Mouse (Mus musculus) midbrain, postnatal 0 days (tissue): ENCODE data around the gene Cnep1r1. TPM values are rescaled to one million over a fixed set of nuclear protein-coding genes. Genes with fewer than 3 reads are reported as not detected.

ENCODE experiments used
- ATAC-seq: fragments of 200-750 bp; cut with Nextera tagmentation; 2 replicates; pipeline ENCODE4 v1.8.0; 2017; ENCODE audit warnings: moderate number of reproducible peaks, mild to moderate bottlenecking, moderate TSS enrichment, moderate library complexity; ENCODE audit not compliant: low FRiP score
- DNase-seq: peaks from one replicate; pipeline ENCODE4 v3.0.0-alpha.2; 2015; ENCODE audit warnings: low spot score
- H3K27ac ChIP-seq: fragments of 300-500 bp; sonication (generic); 2 replicates; pipeline ENCODE4 v1.5.1; 2014; ENCODE audit warnings: low read depth, mild to moderate bottlenecking, low read length, mixed read lengths
- H3K27me3 ChIP-seq: fragments of 300-500 bp; sonication (generic); 2 replicates; pipeline ENCODE4 v1.6.1; 2014; ENCODE audit warnings: low read length, control low read depth, mixed read lengths; ENCODE audit not compliant: insufficient read depth
- H3K36me3 ChIP-seq: fragments of 300-500 bp; sonication (generic); 2 replicates; pipeline ENCODE4 v1.6.1; 2014; ENCODE audit warnings: low read length, control low read depth, mixed read lengths; ENCODE audit not compliant: insufficient read depth
- H3K4me1 ChIP-seq: fragments of 300-500 bp; sonication (generic); 2 replicates; pipeline ENCODE4 v1.6.1; 2014; ENCODE audit warnings: mild to moderate bottlenecking, control low read depth, antibody characterized with exemption, low read length, mixed read lengths; ENCODE audit not compliant: insufficient read depth
- H3K4me2 ChIP-seq: fragments of 300-500 bp; sonication (generic); 2 replicates; pipeline ENCODE4 v1.6.1; 2014; ENCODE audit warnings: low read depth, mild to moderate bottlenecking, low read length, mixed read lengths; ENCODE audit not compliant: poor library complexity, severe bottlenecking
- H3K4me3 ChIP-seq: fragments of 300-500 bp; sonication (generic); 2 replicates; pipeline ENCODE4 v1.5.1; 2014; ENCODE audit warnings: low read depth, mild to moderate bottlenecking, low read length, moderate library complexity
- H3K9ac ChIP-seq: fragments of 300-500 bp; sonication (generic); replicated peaks from 2 replicates; pipeline ENCODE4 v1.6.1; 2014; ENCODE audit warnings: mild to moderate bottlenecking, low read length, moderate library complexity, mixed read lengths; ENCODE audit not compliant: poor library complexity, severe bottlenecking
- H3K9me3 ChIP-seq: fragments of 300-500 bp; sonication (generic); 2 replicates; pipeline ENCODE4 v1.6.1; 2016; ENCODE audit warnings: low read length, control low read depth
- CTCF ChIP-seq: IDR thresholded peaks from 2 replicates; pipeline ENCODE4 v1.5.1; 2016; ENCODE audit warnings: antibody characterized with exemption, mild to moderate bottlenecking
- WGBS: fragments of 180-500 bp; shearing (Covaris S2); extraction: QIAGEN DNeasy Blood & Tissue Kit; methylation state at CpG from one replicate; pipeline ENCODE4 v1.1.7; 2014; 5-methylcytosine and 5-hydroxymethylcytosine counted together
- polyA plus RNA-seq: library from polyadenylated mRNA; unstranded; fragments of >200 nt; fragmentation: Nextera tagmentation; extraction: Ambion mirVana; gene quantifications from 2 replicates; pipeline ENCODE4 v1.2.1, GENCODE M21; 2015
- total RNA-seq: library from RNA; depleted of rRNA; stranded (reverse); fragments of >200 nt; gene quantifications from 2 replicates; pipeline ENCODE4 v1.2.3, GENCODE M21; 2014

The Cnep1r1 gene
- total and polyA plus RNA-seq, 2 experiments from 2014 or later = 22.3 to 24.8 TPM

- Histone ChIP-seq H3K4me1 (no peaks in the 10 kb centered on the region), H3K9me3 (no peaks in the 10 kb centered on the region), H3K27ac (no peak overlapping the region), H3K9ac (no peak overlapping the region), H3K27me3 (no peaks in the 10 kb centered on the region), H3K4me2 (no peak overlapping the region), H3K4me3 (no peak overlapping the region), H3K36me3 (no peaks in the 10 kb centered on the region)
- DNase-seq = peak; percentile 81
- TF ChIP-seq CTCF = peak; percentile 83
- no peak for ATAC-seq
- WGBS = 0% methylated on average over 1 of the region's 1 CpGs
These were observed 19.0 kb upstream of the Cnep1r1 start for GRCm38 (mm10) chr8:88099526-88099925.

GRCm38 (mm10) chr8:88109241-88109640, 9.3 kb upstream of the Cnep1r1 start:
- Histone ChIP-seq H3K9ac (no peak overlapping the region), H3K4me2 (no peak overlapping the region), H3K27me3 (no peaks in the 10 kb centered on the region), H3K9me3 (no peaks in the 10 kb centered on the region), H3K36me3 (no peaks in the 10 kb centered on the region), H3K27ac (no peak overlapping the region), H3K4me3 (no peak overlapping the region), H3K4me1 (no peaks in the 10 kb centered on the region)
- TF ChIP-seq CTCF = peak; percentile 31
- ATAC-seq = no peak
- DNase-seq = no peak
- WGBS = 90% methylated on average over 4 of the region's 4 CpGs

- H3K9ac ChIP-seq = peak overlapping the region; percentile 80
- H3K4me1 ChIP-seq = no peaks in the 10 kb centered on the region
- DNase-seq (no peak), ATAC-seq (no peak)
- H3K27me3 ChIP-seq = no peaks in the 10 kb centered on the region
- TF ChIP-seq CTCF = no peak
- H3K36me3 ChIP-seq = peaks cover 6% of the 10 kb centered on the region
- H3K9me3 ChIP-seq = no peaks in the 10 kb centered on the region
- WGBS = 2% methylated on average over 11 of the region's 11 CpGs
- no peak overlapping the region for H3K27ac ChIP-seq
- peak overlapping the region; percentile 78 for H3K4me2 ChIP-seq
- H3K4me3 ChIP-seq = peak overlapping the region; percentile 95
These were observed 507 bp downstream of the Cnep1r1 start for GRCm38 (mm10) chr8:88119076-88119475.

- no peak for ATAC-seq
- H3K36me3 ChIP-seq = peaks cover 22% of the 10 kb centered on the region
These were observed 6.3 kb downstream of the Cnep1r1 start for GRCm38 (mm10) chr8:88124850-88125249.

GRCm38 (mm10) chr8:88129397-88129796, 10.8 kb downstream of the Cnep1r1 start:
- 96% methylated on average over 4 of the region's 4 CpGs for WGBS
- Histone ChIP-seq H3K36me3 (peaks cover 32% of the 10 kb centered on the region), H3K27ac (no peak overlapping the region)

More at GRCm38 (mm10) chr8:88124850-88125249, 6.3 kb downstream of the Cnep1r1 start:
- no peak overlapping the region for H3K4me2 ChIP-seq
- DNase-seq = no peak
- no peaks in the 10 kb centered on the region for H3K9me3 ChIP-seq
- no peak overlapping the region for H3K27ac ChIP-seq
- no peaks in the 10 kb centered on the region for H3K4me1 ChIP-seq
- H3K27me3 ChIP-seq = no peaks in the 10 kb centered on the region
- H3K4me3 ChIP-seq = no peak overlapping the region
- no peak for TF ChIP-seq CTCF
- 89% methylated on average over 2 of the region's 2 CpGs for WGBS
- H3K9ac ChIP-seq = no peak overlapping the region

DNA sequence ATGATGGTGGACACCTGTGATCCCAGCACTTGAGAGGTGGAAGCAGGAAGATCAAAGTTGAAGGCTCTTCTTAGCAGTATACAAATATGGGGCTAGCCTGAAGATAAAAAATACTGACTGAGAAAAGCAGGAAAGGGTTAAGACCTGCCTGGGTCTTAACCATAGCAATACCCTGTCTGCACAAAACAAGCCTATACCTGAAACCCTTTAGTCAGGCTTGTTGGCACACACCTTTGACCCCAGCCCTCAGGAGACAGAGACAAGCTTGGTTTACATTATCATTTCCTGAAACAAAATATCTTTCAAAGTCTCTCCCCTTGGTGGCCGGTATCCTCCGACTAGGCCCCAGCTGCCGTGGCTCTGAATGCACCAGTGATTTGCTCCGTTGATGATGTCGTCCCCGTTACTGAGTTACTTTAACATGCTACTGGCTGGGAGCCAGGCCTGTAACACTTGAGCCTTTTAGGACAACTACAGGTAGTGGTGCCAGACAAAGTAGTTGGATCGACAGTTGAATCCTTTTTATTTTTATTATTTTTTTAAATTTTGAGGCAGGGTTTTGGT, 12.3 kb downstream of the Cnep1r1 start:
- TF ChIP-seq CTCF = no peak
- H3K9me3 ChIP-seq = no peaks in the 10 kb centered on the region
- no peaks in the 10 kb centered on the region for H3K27me3 ChIP-seq
- H3K4me1 ChIP-seq = no peaks in the 10 kb centered on the region
- no peak for DNase-seq
- ATAC-seq = no peak
- peaks cover 30% of the 10 kb centered on the region for H3K36me3 ChIP-seq
- H3K4me3 ChIP-seq = no peak overlapping the region
- no peak overlapping the region for H3K9ac ChIP-seq
- WGBS = 72% methylated on average over 7 of the region's 7 CpGs
- no peak overlapping the region for H3K27ac ChIP-seq
- no peak overlapping the region for H3K4me2 ChIP-seq

More at GRCm38 (mm10) chr8:88129397-88129796, 10.8 kb downstream of the Cnep1r1 start:
- no peak for ATAC-seq
- DNase-seq = no peak
- H3K27me3 ChIP-seq = no peaks in the 10 kb centered on the region
- no peak overlapping the region for H3K9ac ChIP-seq
- H3K4me1 ChIP-seq = no peaks in the 10 kb centered on the region
- H3K4me3 ChIP-seq = no peak overlapping the region
- no peaks in the 10 kb centered on the region for H3K9me3 ChIP-seq
- no peak overlapping the region for H3K4me2 ChIP-seq
- TF ChIP-seq CTCF = no peak
